Mouse (Mus musculus) thymus, adult 2 months (tissue): ENCODE measurements around the gene Rnf31.

ENCODE experiments used
- CTCF ChIP-seq: fragments of 200-500 bp; IDR thresholded peaks from 2 replicates; pipeline ENCODE4 v1.5.1; 2012; ENCODE audit warnings: mild to moderate bottlenecking, control low read depth, low read length, moderate library complexity, borderline replicate concordance; ENCODE audit not compliant: control insufficient read depth, poor library complexity, insufficient read depth; ENCODE audit errors: extremely low read depth
- POLR2A ChIP-seq: fragments of 200-500 bp; IDR thresholded peaks from 2 replicates; pipeline ENCODE4 v1.6.1; 2012; ENCODE audit warnings: mild to moderate bottlenecking, low read length, control low read depth, moderate library complexity; ENCODE audit not compliant: control insufficient read depth, poor library complexity, insufficient read depth; ENCODE audit errors: extremely low read depth

GRCm38 (mm10) chr14:55617822-55618221, 26.3 kb downstream of the Rnf31 start, which contains the start of gene Rec8:
- TF ChIP-seq CTCF (no peak), POLR2A (no peak)
